Mouse (Mus musculus) inflammation-experienced regulatory T-cells (primary cell): Measurements from ENCODE around the gene Plxdc1. TPM values are rescaled to one million over a fixed set of nuclear protein-coding genes. Genes with fewer than 3 reads are reported as not detected.

Experiments
- polyA plus RNA-seq, 2 experiments: library from polyadenylated mRNA; unstranded; fragments of 100-300 nt; shearing (Covaris generic); gene quantifications; one replicate each; pipeline ENCODE4 v1.2.1; 2017

The Plxdc1 gene
- polyA plus RNA-seq, result 1 to 10 TPM; 2.5 to 2.8 TPM

GRCm38 (mm10) chr11:97985727-97986677, at the start of gene Plxdc1:
TSS of gene Plxdc1 (minus strand) at chr11:97986444.

DNA sequence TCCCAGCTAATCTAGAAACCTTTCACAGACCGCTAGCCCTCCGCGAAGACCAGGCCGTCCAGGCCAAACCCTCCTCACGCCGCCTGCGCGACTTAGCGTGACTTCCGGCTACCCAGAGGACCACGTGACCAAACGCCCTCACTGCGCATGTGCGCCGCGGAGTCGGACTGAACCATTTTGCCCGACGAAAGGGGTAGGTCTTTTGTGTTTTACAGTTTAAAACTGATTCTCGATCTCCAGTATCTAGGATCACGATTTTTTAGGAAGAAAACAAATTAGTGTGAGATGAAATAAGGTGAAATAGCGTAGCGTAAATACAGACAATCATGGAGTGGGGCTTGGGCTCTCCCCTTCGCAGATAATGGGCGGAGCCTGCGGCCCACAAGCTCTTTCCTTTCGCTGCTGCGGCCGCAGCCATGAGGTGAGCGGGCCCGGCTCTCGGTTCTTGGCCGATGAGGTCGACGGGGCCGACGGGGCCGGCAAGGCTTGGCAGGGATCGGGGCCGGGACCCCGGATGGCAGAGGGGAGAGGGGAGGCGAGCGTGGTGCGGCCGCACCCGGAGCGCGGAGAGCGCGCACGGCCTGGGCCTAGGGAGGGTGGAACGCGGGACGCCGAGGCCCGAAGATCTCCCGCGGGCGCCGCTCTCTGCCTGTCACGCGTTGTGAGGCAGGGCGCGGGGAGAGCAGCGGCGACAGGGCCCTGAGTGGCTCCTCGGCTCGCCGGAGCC, 40.5 kb upstream of the Plxdc1 start, which contains the start of gene Rpl19:
TSS of gene Rpl19 (plus strand) at position 141 of the 727 bp plus-strand sequence.

GRCm38 (mm10) chr11:98022555-98023371, 36.5 kb upstream of the Plxdc1 start, which contains the start of gene Cacnb1:
TSS of gene Cacnb1 (minus strand) at chr11:98023034.

DNA sequence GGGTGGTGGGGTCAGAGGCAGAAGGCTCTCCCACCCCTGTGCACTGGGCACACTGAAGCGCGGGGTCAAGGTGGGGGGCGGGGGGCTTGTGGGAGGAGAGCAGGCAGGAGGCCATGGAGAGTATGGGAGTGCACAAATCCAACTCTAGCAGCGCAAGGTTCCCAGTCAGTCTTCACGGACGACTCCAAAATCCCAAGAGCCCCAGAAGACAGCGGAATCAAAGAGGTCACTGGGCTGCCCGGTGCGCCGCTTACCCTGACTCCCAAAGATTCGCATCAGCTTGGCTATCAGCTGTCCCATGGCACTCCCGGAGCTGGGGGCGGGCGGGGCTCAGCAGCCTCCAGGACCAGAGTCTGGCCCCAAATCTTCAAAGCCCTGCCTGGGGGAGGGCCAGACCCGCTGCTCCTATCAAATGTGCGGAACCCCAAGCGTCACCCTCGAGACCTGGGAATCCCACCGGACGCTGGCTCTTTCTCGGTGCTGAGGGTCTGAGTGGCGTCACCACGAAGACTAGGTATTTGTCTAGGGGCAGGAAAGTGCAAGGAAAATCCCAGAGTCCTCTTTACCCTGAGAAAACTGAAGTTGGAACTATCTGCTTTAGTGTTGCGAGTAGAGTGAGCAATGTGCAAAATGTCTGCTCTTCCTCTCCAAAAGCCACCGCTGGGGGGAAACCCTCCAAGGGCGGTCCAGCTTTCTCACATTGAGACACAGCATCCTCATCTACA, 9.5 kb upstream of the Plxdc1 start, which contains the start of gene Arl5c:
TSS of gene Arl5c (minus strand) at position 618 of the 725 bp plus-strand sequence.

DNA sequence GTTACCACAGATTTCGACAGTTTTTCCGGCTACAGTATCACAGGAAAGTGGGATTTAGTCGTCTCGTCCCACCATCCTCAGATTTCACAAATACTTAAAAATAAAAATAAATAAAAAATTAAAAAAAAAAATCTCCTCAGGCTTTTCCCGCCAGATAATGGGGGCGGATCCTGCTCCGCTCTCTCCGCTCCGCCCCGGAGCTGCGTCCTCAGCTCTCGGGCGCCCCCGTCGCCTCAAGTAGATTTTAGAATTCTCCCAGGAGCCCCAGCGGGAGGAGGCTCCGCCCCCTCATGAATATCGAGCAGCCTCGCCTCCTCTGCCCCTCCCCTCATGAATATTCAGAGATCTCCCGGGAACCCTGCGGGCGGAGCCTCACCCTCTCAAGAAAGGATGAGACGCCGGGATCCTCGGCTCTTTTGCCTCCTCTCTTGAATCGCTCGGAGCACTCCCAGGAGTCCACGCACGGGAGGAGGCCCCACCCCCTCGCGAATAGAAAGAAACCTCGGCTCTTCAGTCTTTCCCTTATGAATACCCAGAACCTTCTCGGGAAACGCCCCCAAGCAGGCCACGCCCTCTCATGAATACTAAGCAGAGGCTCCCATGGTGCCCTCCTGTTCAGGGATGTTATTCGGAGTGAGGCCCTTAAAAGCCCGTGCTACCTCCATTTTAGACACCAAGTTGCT, 102.2 kb downstream of the Plxdc1 start, which contains the start of gene Fbxo47:
TSS of gene Fbxo47 (minus strand) at position 237 of the 683 bp plus-strand sequence.

Other genes with a start within 250 kb of the Plxdc1 start
- 1 to 10 TPM; 2.4 to 2.9 TPM for gene Pip4k2b, start 241.7 kb downstream of the Plxdc1 start, polyA plus RNA-seq
- 10 to 100 TPM; 26.5 to 31.5 TPM for gene Cwc25, start 219.9 kb downstream of the Plxdc1 start, polyA plus RNA-seq
- gene 1700001P01Rik, start 210.5 kb downstream of the Plxdc1 start, polyA plus RNA-seq, result not detected
- gene Rpl23, start 204.0 kb downstream of the Plxdc1 start, polyA plus RNA-seq, result 100 to 1,000 TPM; 323 to 371 TPM
- 100 to 1,000 TPM; 175 to 203 TPM for gene Lasp1, start 187.4 kb downstream of the Plxdc1 start, polyA plus RNA-seq
- gene B230217C12Rik, start 145.7 kb downstream of the Plxdc1 start, polyA plus RNA-seq, result 1 to 10 TPM in 1 of 2 experiments, under 1 TPM in 1; 0.91 to 1.3 TPM
- 1 to 10 TPM in 1 of 2 experiments, under 1 TPM in 1; 0.76 to 1.6 TPM for gene Fbxo47, start 102.3 kb downstream of the Plxdc1 start, polyA plus RNA-seq
- 10 to 100 TPM; 61.8 to 75.6 TPM for gene Arl5c, start 9.7 kb upstream of the Plxdc1 start, polyA plus RNA-seq
- 10 to 100 TPM; 14.4 to 17.8 TPM for gene Cacnb1, start 36.6 kb upstream of the Plxdc1 start, polyA plus RNA-seq
- gene Rpl19, start 40.3 kb upstream of the Plxdc1 start, polyA plus RNA-seq, result 1,000 to 10,000 TPM; 1,296 to 1,506 TPM
- gene Stac2, start 67.0 kb upstream of the Plxdc1 start, polyA plus RNA-seq, result under 1 TPM in 1 of 2 experiments, not detected in 1; 0.48 TPM
- gene Fbxl20, start 164.0 kb upstream of the Plxdc1 start, polyA plus RNA-seq, result 10 to 100 TPM; 26.0 to 32.3 TPM
- 10 to 100 TPM; 35.7 to 41.7 TPM for gene Med1, start 206.8 kb upstream of the Plxdc1 start, polyA plus RNA-seq
- gene Cdk12, start 216.6 kb upstream of the Plxdc1 start, polyA plus RNA-seq, result 10 to 100 TPM; 17.4 to 22.9 TPM